Mouse (Mus musculus) ovary, postnatal 14 days (tissue): Measurements from ENCODE around the gene Ifitm10.
"Not testable (repeated sequence)": the region's sequence is repeated elsewhere in the genome, so short reads cannot be mapped to it uniquely, and the experiment has no call there.

ENCODE experiments used
- DNase-seq: peaks from one replicate; pipeline ENCODE4 v3.0.0; 2022; ENCODE audit warnings: low spot score

Ifitm10 gene

GRCm38 (mm10) chr7:142368856-142369255 is 4.7 kb downstream of the Ifitm10 start:
- no peak for DNase-seq

DNA sequence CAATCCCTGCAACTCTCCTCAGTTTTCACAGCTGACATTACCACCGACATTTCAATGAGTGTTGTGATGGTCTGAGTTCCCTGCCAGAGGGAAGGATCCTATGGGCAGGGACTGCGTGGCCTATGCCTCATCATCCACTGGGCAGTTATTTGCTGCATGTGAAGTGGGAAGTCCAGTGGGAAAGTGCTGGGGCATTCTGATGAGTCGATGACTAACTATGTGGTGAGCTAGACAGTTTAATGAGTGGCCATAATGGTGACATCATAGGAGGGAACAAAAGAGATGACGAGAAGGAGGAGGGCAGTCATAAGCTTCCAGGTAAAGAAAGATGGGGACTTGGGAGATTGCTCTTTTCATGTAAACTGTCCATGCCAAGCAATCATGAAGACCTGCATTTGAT is 10.4 kb downstream of the Ifitm10 start:
- DNase-seq: no peak

DNA sequence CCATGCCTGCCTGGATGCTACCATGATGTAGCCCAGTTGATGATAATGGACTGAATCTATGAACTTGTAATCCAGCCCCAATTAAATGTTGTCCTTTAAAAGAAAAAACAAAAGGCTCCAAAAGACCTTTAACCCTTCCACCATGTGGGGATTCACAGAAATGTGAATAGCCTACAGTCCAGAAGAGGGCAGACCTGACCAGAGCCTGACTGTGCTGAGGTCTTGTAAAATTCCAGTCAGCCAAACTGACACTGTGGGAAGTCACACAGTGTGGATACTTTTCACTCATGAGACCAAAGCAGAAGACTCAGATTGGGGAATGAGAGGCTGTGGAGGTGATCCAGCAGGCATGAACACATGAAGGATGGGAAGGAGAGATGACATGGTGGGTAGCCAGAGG is 12.8 kb downstream of the Ifitm10 start:
- no peak for DNase-seq

- DNase-seq: no peak
Measured at GRCm38 (mm10) chr7:142359129-142359528, 14.4 kb downstream of the Ifitm10 start.

DNA sequence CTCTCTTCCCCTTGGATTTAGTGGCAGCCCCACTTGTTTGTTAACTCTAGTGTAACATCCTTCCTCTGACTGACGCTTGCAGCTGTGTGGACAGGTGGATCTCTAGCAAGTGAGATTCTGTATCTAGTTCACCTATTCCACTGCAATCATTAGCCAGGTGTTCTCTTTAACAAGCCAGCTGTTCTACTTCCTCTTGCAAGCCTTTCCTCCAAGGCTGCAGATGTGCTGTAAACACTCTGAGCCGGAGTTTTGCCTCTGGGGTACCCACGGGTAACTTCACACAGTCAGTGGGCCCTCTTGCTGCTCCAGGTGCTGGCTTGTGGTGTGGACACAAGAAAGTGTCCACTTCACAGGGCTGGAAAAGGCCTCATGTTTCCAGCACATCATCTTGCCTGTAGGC is 16.0 kb downstream of the Ifitm10 start:
- no peak for DNase-seq

- no peak for DNase-seq
Measured at GRCm38 (mm10) chr7:142354661-142355233, 18.8 kb downstream of the Ifitm10 start.

- no peak for DNase-seq
Measured at GRCm38 (mm10) chr7:142353854-142354253, 19.7 kb downstream of the Ifitm10 start.

DNA sequence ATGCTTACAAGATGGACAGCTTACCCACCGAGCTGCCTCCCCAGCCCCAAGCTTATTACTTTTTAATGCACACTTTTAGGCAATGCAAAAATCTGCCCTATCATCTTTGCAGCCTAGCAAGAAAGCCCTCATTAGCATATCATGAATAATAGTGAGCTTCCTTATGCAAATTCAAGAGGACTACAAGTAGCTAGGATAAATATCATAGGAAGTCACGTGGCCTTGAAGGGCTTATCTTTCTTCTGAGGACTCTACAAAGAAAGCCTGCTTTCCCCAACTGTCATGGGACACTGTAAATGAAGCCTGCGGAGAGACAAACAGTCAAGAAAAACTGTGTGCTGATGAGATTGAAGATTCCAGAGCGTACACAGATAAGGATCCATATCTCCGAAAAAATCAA is 22.0 kb downstream of the Ifitm10 start:
- DNase-seq: no peak

GRCm38 (mm10) chr7:142349308-142349961 is 24.1 kb downstream of the Ifitm10 start:
- DNase-seq: no peak

DNA sequence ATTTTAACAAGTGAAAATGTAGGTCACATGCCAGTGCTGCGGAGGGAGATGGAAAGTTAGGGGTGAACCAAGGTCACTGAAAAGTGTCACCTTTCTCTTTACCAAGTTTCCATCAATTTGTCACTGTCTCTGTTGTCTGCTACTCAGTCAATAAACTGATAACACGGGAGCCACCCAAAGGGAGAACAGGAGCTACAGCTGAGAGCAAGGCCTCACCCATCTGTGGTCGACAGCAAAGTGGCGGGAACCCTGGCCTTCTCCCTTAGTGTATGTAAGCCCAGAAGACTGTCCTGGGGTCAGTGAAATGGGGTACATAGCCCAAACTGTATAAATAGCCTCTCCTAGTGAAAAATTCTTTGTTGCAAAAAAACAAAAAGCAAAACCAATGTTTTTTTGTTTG is 26.0 kb downstream of the Ifitm10 start:
- DNase-seq: no peak

DNA sequence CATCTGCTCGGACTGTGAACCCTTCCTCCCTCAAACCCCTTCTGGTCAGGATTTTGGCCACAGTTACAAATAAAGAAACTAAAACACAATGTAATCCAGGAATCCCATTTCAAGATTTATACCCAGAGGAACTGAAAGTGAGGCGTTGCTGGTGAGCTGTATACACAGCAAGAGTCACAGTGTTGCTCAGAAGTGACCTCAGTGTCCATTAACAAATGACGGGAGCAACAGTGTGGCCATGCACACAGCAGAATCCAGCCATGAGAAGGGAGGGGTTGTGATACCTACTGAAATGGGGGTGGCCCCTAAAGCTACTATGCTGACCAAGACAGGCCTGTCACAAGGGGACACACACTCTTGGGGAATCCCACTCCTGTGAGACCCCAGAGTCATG is 31.3 kb downstream of the Ifitm10 start:
- no peak for DNase-seq

DNA sequence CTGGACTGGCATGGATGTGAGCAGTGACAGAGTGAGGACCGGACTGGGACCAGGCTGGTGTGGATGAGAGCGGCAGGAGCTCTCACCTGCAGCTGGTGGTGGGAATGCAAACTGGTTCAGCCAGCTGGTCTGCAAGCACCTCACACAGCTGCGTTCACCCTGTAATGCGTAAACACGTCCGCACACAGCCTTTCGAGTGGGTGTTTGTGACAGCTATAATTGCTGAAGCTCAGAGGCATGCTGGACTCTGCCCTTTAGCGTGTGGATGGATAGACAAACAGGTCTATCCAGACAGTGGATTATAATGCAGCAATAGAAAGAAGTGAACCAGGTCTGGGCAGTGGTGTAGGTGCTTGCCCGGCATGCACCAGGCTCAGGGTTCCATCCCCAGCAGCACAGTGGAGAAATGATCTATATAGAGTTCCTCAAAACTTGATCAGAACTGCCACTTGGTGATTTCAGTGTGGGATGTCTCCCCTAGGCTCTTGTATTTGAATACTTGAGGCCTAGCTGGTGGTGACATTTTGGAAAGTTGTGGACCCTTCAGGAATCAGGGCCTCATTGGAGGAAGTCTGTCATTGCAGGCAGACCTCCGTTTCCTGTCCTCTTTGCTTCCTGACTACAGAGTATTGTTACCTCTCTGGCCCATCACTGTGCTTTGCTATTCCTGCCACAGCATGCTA is 31.8 kb downstream of the Ifitm10 start:
- no peak for DNase-seq

- DNase-seq: no peak
Measured at GRCm38 (mm10) chr7:142340269-142340970, 33.1 kb downstream of the Ifitm10 start.

DNA sequence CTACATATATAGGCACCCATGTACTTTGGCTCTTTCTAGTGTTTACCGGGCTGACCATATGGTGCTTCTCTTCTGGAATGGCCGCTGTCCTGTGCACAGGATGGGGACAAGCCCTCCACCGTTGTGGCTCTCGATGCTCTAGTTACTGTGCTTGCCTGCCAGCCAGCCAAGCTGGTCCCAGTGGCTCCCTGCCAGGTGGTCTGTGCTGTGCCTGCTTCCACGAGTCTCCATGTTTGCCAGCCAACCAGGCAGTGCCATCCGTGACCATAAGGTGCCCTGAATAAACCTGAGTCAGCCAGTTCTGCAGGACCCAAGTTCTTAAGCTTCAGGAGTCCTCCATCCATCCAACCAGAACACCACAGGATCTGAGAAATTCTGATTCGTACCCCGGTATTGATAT is 38.4 kb downstream of the Ifitm10 start:
- no peak for DNase-seq

DNA sequence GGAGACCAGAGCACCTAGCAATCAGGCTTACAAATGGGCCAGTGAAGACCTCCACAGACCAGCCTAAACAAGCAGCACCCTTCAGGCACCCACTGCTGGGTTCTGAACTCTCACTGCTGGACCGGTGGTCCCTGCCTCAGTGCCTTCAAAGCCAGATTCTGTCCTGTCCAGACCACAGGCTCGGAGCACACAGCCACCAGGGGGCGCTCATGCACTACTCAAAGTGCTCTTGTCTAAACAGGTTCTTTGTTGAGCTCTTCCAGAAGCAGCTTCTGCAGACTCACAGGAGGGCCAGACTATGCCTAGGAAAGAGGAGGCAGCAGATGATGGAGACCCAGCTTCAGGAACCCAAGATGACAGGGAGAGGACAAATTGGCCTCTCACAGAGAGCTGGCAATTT is 39.3 kb downstream of the Ifitm10 start:
- DNase-seq: peak; percentile 85

- DNase-seq: not testable (repeated sequence)
Measured at GRCm38 (mm10) chr7:142332741-142333140, 40.8 kb downstream of the Ifitm10 start.

DNA sequence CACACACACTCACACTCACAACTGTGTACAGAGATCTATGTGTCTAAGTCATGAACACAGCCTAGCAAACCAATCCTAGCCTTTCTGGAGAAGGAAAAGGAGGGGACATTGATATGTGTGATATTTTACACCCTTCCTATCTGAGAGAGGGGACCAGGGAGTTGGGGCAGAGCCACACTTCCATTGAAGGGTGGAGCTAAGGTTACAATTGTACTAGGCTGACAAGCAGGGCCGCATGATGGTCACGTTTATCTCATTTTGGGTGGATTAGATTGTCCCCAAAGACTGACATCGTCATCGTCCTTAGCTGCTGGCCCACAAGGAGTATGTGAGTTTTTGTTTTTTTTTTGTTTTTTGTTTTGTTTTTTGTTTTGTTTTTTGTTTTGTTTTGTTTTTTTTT is 42.3 kb downstream of the Ifitm10 start:
- DNase-seq: no peak

- DNase-seq: peak; percentile 34
Measured at GRCm38 (mm10) chr7:142330271-142330724, 43.3 kb downstream of the Ifitm10 start.

GRCm38 (mm10) chr7:142328507-142328906 is 45.0 kb downstream of the Ifitm10 start:
- no peak for DNase-seq

GRCm38 (mm10) chr7:142326714-142327445 is 46.7 kb downstream of the Ifitm10 start:
- DNase-seq: no peak

- no peak for DNase-seq
Measured at GRCm38 (mm10) chr7:142323396-142324117, 50.0 kb downstream of the Ifitm10 start.
